Mouse (Mus musculus) megakaryocyte progenitor cell, adult 5-6 weeks (primary cell): ENCODE data around the gene Hcls1. TPM values are rescaled to one million over a fixed set of nuclear protein-coding genes. Genes with fewer than 3 reads are reported as not detected.

ENCODE experiments used
- ATAC-seq: replicated peaks from 2 replicates; pipeline ENCODE4 v1.8.0; 2016; ENCODE audit warnings: mild to moderate bottlenecking, moderate TSS enrichment, inconsistent platforms; ENCODE audit not compliant: poor library complexity
- total RNA-seq, 2 experiments: library from RNA; stranded (forward) in 1 of 2; stranded (reverse) in 1 of 2; fragments of 157-497, 149-512 nt in 1 of 2; fragments of 200-1000 nt in 1 of 2; gene quantifications; 2 replicates each; pipeline versions ENCODE4 v1.2.3 to v1.2.4; 2015 to 2017

Gene Hcls1
- total RNA-seq, 2 experiments from 2014 or later = 17.2 to 134 TPM

DNA sequence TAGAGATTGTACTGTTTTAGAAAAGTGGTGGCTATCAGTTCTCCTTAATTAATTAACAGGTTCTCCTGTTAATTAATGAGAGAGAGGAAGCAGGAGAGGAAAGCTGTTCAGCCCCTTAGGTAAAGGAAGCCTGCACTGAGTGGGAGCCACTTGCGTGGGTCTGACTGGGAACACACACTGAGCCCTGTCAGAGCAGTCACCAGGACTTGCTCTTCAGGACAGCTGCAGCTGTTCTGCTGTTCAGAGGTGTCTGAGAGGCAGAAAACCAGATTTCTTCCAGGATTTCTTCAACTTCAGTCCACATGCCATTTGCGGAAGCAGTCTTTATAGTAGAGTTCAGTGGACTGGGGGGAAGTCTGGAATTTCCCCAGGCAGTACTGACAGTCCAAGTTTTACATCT lies 52.6 kb downstream of the Hcls1 start:
- ATAC-seq = no peak

DNA sequence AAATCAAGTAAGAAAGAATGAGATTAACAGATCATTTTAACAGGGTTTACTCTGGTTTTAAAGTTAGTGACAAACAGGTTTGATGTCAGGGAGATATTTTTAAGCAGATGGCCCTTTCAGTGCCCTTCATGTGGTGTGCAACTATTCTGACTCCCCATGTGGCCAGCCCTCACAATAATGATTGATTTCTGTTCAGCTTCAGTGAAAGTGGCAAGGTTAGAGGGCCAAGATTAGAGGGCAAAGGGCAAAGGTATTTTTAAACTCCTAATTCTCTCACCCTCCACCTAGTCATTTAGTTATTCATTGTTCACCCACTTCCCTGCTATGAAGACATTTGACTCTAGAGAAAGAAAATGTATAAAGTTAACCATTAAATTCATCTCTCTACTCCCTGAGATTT lies 53.3 kb downstream of the Hcls1 start:
- ATAC-seq = no peak

DNA sequence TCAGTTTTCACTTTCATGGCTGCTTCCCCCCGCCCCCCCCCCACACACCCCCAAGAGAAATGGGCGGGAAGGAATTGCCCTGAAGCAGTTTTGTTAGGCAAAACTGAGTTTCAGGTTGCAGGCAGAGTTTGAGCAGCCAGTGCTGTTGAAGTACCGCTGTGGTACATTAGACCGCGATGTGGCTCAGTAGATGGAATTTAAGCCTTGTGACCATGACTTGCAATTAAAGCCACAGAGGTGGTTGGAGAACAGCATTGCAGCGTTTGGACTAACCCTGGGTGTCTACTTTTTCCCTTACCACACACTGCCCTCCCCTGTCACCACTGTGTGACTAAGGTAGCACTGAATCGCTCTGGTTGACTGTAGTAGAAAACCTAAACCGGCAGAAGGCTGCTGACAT lies 54.7 kb downstream of the Hcls1 start:
- ATAC-seq = peak; percentile 78

DNA sequence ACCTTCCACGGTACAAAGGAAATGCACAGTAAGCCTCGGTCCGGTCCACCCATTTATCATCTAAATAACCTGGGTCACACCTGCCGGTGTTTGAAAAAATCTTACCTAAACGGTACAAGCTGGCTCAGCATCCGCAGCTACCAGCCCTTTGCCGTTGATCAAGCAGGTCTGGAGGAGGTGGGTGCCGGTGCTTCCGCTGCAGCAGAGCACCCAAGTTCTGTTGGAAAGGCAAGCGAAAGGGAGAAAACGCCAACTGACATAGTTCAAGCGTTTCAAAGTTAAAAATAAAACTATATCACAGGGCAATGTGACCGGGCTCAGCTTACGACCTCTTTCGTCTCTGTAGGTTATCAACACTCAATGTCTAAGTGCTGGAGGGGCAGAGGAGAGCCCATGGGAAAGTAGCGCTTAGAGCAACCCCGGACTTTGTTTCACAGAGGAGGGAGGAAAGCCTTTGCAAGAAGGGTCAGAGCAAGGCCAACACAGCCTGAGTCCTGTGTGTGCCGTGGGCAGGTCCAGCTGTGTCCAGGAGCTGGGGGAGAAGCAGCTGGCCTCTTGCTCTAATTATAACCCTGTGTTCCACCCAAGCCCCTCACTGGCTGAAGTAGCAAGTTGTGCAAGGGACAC lies 55.3 kb downstream of the Hcls1 start, which contains the start of gene Fbxo40:
Gene Fbxo40 (minus strand): TSS at position 469 of the 627 bp plus-strand sequence.
- no peak for ATAC-seq

DNA sequence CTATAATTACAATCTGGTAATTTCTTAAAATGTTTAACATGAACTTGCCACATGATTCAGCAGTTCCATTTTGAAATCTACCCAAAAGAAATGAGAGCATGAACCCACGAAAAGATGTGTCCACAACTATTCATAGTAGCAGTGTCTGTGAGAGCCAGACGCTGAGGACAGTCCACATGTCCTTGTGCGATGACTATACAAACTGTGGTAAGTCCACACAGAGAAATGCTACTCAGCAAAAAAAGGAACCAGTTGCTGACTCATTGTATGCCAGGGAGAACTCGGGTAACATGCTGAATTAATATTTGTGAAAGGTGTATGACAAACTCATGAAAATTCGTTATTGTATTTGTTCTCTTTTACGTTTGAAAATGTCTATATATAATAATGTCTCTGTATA lies 62.9 kb downstream of the Hcls1 start:
- peak; percentile 81 for ATAC-seq

DNA sequence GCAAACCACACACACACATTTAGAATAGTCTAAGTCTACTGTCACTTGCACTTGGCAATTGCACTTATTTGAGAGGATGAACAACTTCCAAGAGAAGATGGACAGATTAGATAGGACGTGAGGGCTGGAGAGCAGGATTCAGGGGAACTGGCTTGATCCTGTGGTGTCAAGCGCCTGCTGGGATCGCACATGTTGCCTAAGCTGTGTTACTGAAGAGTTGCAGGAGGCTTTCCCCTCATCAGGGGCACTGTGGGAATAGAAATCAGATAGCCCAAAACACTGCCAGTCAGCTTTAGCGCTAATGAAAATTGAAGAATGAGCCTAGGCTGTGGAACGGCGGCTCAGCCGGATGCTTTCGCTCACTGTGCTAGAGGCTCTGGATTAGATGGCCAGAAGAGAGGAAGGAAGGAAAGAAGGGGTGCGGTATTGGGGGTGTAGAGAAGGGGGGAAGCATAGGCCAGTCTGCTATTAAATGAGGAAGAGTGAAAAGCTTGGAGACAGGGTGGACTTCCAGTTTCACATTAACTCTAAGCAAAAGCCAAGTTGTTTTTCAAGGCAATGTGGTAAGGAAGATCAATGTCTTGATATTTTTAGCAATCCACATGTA lies 64.7 kb downstream of the Hcls1 start:
- peak; percentile 90 for ATAC-seq

DNA sequence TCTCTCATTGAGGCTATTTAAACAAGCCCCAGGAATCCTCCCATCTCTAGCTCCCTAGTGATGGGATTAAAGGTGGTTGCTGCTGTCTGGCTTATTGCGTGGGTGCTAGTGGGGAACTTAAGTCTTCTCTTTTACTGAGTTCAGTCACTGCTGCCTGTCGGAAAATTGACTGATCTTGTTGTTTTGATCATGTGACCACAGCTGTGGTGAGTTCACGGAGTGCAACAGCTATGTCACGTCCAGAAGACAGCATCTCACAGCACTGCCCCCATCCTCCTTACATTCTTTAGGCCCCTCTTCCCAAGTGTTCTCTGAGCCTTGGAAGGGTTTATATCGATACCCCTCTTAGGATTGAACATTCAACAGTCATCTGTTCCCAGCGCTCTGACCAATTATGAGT lies 74.5 kb downstream of the Hcls1 start:
- ATAC-seq = no peak

DNA sequence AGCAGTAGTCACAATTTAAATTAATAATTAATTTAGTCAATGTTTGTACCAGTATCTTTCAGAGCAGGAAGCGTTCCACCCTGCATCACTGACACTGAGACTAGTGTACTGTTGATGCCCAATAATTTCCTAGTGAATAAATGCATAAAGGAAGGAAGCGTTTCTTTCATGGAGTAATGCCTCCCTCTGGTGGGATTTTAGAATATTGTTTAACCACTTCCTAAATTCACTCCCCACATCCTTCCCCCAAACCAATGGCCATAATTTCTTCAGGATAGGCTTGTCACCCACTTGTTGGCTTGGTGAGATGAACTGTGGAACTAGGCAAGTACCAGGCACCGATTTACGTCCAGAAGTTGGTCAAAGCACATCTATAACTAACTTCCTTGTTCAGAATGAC lies 75.6 kb downstream of the Hcls1 start:
- peak; percentile 75 for ATAC-seq

DNA sequence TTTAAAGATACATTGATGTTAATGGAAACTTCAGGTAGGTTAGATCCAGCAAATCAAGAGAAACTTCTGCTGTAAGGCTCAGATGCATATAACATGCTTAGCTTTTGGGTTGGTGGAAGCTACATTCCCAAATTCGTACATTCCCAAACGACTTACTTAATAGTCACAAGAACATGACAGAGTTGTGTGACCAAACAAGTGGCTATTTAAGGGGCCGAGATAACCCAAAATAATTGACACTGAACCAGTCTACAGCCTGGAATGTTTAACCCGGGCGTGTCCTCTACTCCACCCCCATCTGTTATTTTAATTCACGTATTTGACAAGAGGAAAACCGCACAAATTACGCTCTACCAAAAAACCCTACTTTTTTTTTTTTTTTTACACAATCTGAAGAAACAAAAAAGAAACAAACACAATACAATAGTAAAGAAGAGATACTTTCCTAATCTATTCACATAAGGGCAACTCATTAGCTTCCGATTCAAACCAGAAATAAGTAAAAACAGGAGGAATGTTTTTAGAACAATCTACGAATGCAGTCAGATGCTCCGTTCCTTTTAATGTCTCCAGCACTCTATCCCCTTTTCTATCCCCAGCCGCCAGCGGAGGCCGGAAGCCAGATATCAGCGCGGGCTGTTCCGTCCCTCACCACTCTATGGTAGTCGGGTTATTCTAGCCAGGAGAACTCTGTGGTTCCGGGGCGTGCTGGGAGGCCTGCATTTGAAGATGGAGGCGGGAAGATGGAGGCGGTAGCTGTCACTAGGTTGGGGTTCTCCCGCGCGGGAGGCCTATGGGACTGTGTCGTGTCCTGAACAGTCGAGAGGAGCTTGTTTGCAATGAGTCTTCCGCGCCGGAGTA lies 76.5 kb downstream of the Hcls1 start, which contains the start of gene Polq:
Gene Polq (plus strand): TSS at position 726 of the 861 bp plus-strand sequence.
- ATAC-seq = peak; percentile 97

DNA sequence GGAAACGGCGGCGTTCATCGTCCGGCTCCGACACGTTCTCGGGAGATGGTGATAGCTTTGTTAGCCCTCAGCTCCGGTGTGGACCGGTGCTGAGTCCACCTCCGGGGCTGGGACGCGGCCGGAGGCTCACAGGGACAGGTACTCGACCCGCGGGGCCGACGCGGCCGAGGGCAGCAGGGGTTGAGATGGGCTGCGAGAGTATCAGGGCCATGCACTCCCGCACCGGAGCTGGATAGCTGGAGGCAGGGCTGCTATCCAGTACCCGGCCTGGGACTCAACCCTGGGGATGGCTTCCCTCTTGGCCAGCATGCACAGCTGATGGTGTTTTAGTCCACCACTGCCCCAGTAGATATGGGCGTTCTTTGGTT lies 77.1 kb downstream of the Hcls1 start:
- ATAC-seq = peak; percentile 36

DNA sequence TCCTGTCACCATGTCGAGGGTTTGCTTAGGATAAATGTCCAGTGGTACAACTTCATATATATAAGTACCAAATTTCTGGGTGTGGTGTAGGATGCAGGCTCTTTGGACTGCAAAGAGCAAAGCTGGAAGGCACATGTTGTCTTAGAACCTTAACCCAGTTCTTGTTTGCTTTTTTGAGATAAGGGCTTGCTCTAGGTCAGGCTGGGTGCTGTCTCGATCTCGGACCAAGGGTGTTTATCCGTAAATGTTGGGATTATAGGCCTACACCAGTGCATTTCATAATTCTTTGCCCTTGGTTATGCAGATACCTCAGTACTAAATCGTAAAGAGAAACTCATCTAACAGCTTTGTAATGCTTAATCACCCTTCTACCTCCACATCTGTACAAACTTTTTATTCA lies 77.6 kb downstream of the Hcls1 start:
- no peak for ATAC-seq

Other genes with a start within 250 kb of the Hcls1 start
- gene Ildr1, start 241.0 kb upstream of the Hcls1 start, total RNA-seq (2015) = 0.15 TPM in 1 of 2 replicates, not detected in the other
- 0.10 TPM in 1 of 2 replicates, not detected in the other for gene Ildr1, start 241.0 kb upstream of the Hcls1 start, total RNA-seq (2017)
- 5.3 and 7.5 TPM in 2 replicates for gene Slc15a2, start 150.0 kb upstream of the Hcls1 start, total RNA-seq (2015)
- 8.0 and 10.3 TPM in 2 replicates for gene Slc15a2, start 150.0 kb upstream of the Hcls1 start, total RNA-seq (2017)
- 12.7 and 18.7 TPM in 2 replicates for gene Iqcb1, start 106.6 kb upstream of the Hcls1 start, total RNA-seq (2015)
- gene Iqcb1, start 106.6 kb upstream of the Hcls1 start, total RNA-seq (2017) = 11.1 and 11.7 TPM in 2 replicates
- 0.42 and 1.4 TPM in 2 replicates for gene Eaf2, start 60.0 kb upstream of the Hcls1 start, total RNA-seq (2015)
- gene Eaf2, start 60.0 kb upstream of the Hcls1 start, total RNA-seq (2017) = 1.1 TPM in 1 of 2 replicates, not detected in the other
- 14.1 and 18.5 TPM in 2 replicates for gene Golgb1, start 59.8 kb upstream of the Hcls1 start, total RNA-seq (2015)
- 30.7 and 37.1 TPM in 2 replicates for gene Golgb1, start 59.8 kb upstream of the Hcls1 start, total RNA-seq (2017)
- 0.12 and 0.67 TPM in 2 replicates for gene Fbxo40, start 55.5 kb downstream of the Hcls1 start, total RNA-seq (2015)
- gene Fbxo40, start 55.5 kb downstream of the Hcls1 start, total RNA-seq (2017) = 0.64 and 2.0 TPM in 2 replicates
- gene Polq, start 76.8 kb downstream of the Hcls1 start, total RNA-seq (2015) = 24.7 and 28.1 TPM in 2 replicates
- gene Polq, start 76.8 kb downstream of the Hcls1 start, total RNA-seq (2017) = 20.7 and 28.6 TPM in 2 replicates